Mouse (Mus musculus) left cerebral cortex, postnatal 36 days (tissue): ENCODE measurements around the gene Tuba1c. TPM values are rescaled to one million over a fixed set of nuclear protein-coding genes. Genes with fewer than 3 reads are reported as not detected.
"Not testable (repeated sequence)": the region's sequence is repeated elsewhere in the genome, so short reads cannot be mapped to it uniquely, and the experiment has no call there.

Experiments
- DNase-seq, 2 experiments: peaks; one replicate each; pipeline ENCODE4 v3.0.0; 2021 to 2022; ENCODE audit warnings: low spot score in 2 of 2, mixed read lengths in 1 of 2
- intact Hi-C: fragments of 180-260 bp; cut with DNase I; formaldehyde crosslinking; loops from one replicate; pipeline ENCODE4 v1.15.1; 2025
- total RNA-seq, 2 experiments: library from RNA; stranded (reverse); gene quantifications; 2 replicates each; pipeline ENCODE4 v1.2.3; 2021

Gene Tuba1c
- total RNA-seq, 2 experiments from 2014 or later = 60.3 to 78.5 TPM

DNA sequence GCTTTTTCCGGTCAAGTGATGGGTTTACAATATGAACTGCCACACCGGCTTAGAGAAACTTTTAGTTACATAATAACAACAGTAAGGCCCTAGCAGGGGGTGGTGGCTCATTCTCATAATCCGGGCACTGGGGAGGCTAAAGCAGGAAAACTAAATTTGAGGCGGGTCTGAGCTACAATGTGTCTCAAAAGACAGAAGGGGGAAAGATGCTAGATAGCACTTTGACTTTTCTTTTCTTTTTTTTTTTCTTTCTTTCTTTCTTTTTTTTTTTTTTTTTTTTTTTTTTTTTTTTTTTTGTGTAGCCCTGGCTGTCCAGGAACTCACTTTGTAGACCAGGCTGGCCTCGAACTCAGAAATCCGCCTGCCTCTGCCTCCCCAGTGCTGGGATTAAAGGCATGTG is 16.0 kb downstream of the Tuba1c start:
- intact Hi-C loops = loop anchor here (5.0 kb wide), 1 partner anchor 42 kb away; the partner anchor contains the start of gene C1ql4
- DNase-seq = not testable (repeated sequence)

DNA sequence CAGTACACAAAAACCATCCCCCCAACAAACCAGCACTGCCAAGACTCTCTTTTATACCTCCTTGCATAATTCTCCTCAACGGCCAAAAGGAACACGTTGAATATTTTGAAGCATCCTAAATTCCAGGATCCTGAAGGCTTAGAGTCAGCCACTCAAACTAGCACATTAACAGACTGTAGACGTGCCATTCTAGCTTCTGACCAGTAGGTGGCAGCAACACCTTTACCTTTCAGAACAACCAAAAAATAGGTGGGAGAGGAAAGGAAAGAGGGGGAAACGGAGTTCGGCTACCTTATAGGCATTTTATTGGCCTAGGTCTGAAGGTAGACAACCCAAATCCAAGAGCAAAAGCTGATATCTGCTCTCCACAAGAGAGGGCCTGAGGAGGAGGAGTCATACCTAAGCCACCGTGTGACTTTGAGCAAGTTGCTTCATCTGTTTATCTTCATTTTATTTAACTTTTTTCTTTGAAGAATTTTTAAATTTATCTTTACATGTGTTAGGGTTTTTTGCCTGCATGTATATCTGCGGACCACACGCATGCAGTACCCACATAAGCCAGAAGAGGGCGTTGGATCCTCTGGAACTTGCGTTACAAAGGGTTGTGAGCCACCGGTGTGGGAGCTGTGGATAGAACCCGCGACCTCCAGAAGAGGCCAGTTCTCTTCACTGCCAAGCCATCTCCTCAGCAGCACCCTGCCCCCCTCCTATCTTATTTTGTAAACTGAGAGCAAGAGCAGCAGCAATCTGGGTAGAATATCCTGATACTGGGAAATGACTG is 20.0 kb downstream of the Tuba1c start:
- intact Hi-C loops = loop anchor here (5.0 kb wide), 1 partner anchor 38 kb away; the partner anchor contains the start of gene C1ql4
- peak in 1 of 2 experiments; percentile 47 for DNase-seq

DNA sequence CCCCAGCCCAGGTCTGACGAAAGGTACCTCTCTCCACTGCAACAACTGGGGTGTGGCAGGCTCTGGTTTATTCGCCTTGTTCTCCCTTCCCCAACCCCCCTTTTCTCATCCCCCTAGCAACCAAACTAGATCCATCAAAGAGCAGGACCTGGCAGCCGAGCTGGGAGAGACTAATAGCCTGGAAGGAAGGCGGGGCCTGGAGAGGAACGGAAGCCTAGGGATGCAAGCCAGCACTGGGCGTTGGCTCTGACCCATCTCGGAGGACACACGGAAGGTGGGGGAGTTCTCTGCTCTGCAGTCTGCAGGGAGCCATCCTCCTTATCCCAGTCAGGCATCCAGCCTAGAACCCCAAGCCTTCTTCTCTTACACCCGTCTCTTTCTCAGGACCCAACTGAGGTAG is 23.7 kb downstream of the Tuba1c start:
- no peak for DNase-seq
- intact Hi-C loops = no loop called here

DNA sequence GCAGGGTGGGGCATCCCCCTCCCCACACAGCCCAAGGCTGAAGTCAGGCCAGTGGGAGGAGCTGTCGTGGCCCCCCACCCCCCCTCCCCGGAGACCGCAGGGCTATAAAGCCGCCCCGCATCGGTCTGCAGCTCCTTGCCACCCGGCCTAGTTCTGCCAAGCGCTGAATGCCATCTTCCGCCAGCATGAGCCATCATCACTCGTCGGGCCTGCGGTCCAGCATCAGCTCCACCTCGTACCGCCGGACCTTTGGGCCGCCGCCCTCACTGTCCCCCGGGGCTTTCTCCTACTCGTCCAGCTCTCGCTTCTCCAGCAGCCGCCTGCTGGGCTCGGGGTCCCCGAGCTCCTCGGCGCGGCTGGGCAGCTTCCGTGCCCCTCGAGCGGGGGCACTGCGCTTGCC is 25.3 kb downstream of the Tuba1c start, which contains the start of gene Prph:
Gene Prph, plus strand, starts transcription at position 135 of the 400 bp plus-strand sequence.
- DNase-seq = no peak

DNA sequence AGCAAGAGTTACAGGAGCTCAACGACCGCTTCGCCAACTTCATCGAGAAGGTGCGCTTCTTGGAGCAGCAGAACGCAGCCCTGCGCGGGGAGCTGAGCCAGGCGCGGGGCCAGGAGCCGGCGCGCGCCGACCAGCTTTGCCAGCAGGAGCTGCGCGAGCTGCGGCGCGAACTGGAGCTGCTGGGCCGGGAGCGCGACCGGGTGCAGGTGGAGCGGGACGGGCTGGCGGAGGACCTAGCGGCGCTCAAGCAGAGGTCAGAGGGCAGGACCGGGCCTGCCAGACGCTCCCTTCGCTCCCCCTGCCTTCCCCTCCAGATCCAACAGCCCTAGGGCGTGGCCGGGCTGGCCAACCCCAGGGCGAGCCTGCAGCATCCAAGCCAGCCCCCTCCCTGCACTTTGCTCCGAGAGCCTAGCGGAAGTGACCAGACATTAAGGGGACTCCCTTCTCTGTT is 25.8 kb downstream of the Tuba1c start:
- peak in 1 of 2 experiments; percentile 43 for DNase-seq
- intact Hi-C loops = no loop called here

More for the DNA sequence above, 25.3 kb downstream of the Tuba1c start, which contains the start of gene Prph:
- intact Hi-C loops = no loop called here

DNA sequence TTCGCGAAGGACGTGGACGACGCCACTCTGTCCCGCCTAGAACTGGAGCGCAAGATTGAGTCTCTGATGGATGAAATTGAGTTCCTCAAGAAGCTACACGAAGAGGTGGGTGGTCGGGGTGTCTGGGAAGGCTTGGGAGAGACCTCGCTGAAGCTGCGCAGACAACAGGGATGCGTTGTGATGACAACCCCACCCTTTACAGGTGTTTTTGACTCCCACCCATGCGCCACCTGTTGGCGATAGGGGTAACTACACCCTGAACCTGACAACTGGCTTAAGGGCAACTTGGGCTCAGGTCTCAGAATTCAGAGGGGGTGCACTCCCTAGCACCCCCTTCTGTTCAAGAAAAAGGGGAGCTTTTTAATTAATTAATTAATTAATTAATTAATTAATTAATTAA is 26.6 kb downstream of the Tuba1c start:
- intact Hi-C loops = no loop called here
- DNase-seq = no peak

DNA sequence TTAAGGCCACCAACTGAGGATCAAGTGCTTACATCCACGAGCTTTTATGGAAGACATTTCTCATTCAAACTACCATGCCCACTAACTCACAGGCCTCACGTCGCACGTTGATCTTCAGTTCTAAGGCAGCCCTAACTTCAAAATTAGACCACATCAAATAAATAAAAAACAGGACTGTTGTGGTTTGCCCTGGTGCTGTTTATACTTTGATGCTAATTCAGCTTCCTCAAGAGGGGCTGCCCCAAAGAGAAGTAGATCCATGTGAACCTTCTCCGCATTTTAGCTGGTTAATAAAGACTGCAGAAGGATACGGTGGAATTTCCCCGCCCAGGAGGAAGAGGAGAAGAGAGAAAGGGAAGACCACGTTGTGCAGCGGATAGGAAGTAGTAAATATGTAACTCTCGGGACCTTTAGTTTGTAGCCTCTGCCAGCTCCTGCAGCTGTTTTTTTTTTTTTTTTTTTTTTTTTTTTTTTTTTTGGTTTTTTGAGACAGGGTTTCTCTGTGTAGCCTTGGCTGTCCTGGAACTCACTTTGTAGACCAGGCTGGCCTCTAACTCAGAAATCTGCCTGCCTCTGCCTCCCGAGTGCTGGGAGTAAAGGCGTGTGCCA is 36.0 kb downstream of the Tuba1c start:
- intact Hi-C loops = no loop called here
- DNase-seq = no peak

DNA sequence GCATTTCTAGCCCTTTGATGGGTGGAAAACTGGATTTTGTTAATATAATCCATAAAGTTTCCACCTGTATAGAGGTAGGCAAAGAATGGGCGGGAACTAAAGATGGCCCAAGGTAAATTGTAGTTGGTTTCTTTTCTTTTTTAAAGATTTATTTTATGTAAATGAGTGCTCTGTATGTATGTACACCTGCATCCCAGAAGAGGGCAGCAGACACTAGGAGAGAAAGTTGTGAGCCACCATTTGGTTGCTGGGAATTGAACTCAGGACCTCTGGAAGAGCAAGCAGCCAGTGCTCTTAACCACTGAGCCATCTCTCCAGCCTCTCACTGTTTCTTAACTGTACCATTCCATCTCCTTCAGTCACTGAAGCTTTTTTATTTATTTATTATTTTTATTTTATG is 42.3 kb downstream of the Tuba1c start:
- intact Hi-C loops = no loop called here
- DNase-seq = no peak

DNA sequence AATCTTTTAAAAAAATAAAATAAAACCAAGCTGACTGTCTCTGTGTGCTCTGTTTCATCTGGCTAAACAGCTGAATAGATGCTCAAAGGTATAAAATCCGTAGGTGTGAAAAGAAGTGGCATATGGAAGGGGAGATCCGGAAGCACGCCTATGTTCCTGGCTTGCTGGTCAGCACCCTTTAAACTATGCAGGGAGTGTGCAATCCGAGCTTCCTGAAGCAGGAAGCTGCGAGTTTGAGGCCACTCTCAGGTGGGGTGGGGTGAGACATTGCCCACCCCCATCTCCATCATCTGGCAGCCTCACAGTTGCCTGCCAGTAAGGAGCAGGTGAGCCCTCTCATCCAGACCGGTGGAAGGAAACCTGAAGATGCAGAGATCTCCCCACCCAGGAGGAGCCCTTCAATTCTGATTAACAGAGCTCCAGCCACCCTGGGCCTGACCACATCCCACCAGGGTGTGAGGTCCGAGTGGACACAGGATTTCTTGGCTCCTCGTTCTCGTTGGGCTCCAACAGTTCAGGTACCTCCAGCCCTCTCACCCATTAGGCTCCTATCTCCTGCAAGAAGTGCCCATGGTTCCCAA is 44.4 kb downstream of the Tuba1c start, which contains the start of gene Troap:
Gene Troap, plus strand, starts transcription at position 557 of the 581 bp plus-strand sequence.
- no peak for DNase-seq
- intact Hi-C loops = no loop called here

DNA sequence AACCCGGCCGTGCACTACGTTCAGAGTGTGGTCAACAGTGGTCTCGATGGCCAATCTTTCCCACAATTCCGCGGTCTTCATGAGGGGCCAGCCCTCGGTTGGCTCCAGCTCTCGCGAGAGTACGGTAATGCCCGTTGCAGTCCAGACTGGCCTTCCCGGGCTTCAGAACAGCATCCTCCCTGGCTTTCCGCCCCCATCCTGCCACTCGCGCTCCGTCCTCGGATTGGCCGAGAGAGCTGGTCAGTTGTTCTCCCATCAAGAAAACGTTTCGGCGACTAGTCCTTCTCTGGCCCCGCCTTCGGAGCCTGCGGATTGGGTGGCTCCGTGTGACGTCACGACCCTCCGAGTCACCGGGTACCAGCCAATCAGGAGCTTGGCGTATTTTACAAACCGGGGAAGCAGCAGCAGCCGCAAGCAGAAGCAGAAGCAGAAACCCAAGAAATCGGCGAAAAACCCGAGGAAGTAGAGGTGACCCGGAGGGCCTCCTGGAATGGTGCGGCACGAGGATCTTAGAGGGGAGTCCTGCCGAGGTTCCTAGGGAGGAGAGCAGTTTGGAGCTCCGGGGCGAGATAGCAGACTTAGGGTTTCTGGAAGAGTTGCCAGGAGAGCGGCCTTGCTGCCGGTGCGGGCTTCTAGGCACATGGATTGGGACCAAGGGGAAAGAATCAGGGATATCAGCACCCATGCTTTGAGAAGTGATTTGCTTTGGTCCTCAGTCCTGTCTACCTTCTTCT is 45.1 kb downstream of the Tuba1c start:
- DNase-seq = peak; percentile 97 to 98
- intact Hi-C loops = no loop called here

DNA sequence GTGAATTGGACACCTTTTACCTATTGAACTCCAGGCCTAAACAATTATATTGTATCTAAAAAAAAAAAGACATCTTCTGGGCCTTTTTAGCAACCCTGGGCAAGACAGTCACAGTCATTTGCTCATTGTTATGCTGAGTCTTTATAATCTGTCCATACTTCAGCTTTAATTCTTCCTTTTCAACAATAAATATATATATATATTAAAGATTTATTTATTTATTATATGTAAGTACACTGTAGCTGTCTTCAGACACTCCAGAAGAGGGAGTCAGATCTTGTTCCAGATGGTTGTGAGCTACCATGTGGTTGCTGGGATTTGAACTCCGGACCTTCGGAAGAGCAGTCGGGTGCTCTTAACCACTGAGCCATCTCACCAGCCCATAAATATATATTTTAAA is 46.3 kb downstream of the Tuba1c start:
- intact Hi-C loops, DNase-seq: not testable (repeated sequence)

DNA sequence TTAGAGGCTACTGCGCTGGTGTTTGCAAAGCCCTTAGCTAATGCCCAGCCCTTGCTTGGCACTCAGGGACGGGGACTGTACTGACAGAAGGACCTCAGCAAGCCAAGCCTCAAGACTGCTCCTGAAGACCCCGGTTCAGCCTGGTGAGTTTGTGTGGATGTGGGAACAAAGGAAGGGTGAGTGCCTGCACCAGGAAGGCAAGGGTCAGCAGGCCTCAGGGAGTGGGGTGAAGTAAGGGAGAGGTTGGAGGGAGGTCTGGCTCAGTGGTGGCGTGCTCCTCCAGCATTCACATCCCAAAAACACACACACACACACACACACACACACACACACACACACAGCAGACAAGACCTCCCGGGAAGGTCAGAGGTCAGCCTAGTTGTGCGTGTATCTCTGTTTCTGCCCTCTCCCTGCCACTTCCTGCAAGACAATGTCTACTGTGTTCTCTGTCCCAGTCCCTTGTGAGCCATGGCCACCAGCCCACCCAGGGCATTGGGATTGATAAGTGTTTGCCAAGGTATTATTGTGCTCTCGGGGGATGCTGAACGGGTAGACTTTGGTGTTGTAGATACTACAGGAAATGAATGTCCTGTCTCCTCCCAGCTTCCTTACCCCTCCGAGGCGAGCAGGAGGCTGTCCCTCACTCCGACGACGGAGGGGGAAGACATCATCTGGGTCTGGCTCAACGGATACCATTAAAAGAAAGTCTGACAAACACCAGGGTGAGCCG is 48.7 kb downstream of the Tuba1c start:
- no peak for DNase-seq
- intact Hi-C loops = no loop called here

DNA sequence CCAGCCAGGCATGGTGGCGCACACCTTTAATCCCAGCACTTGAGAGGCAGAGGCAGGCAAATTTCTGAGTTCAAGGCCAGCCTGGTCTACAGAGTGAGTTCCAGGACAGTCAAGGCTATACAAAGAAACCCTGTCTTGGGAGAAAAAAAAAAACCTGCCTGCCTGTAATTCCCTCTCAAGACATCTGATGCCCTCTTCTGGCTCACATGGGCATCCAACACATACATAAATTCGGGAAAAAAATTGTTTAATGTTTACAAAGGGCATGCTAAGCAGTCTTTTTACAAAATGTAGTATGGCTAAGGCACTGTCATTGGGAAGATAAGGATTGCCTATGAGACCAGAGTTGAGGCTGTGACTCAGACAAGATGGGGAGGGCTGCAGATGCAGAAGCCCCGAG is 50.1 kb downstream of the Tuba1c start:
- no peak for DNase-seq
- intact Hi-C loops = loop anchor here (5.0 to 10.0 kb wide), 2 partner anchors 117 to 185 kb away; no protein-coding TSS in a partner anchor

DNA sequence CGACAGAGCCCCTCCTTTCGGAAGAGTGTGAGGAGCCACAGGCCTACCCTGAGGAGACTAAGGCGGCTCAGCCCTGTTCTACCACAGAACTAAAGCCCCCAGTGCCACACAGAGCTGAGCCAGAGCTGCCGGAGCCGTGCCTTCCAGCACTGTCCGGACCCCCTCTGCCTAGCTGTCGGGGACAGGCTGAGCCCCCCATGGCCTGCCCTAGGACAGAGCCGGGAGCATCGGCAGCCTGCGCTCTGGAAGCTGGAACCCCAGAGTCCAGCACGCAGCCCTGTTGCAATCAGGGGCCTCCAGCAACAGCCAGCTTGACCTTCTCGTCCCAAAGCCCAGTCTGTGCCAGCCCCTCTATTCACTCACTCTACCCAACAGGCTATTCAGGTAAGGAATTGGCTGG is 52.6 kb downstream of the Tuba1c start:
- DNase-seq = no peak
- intact Hi-C loops = loop anchor here (5.0 to 10.0 kb wide), 2 partner anchors 115 to 182 kb away; no protein-coding TSS in a partner anchor

DNA sequence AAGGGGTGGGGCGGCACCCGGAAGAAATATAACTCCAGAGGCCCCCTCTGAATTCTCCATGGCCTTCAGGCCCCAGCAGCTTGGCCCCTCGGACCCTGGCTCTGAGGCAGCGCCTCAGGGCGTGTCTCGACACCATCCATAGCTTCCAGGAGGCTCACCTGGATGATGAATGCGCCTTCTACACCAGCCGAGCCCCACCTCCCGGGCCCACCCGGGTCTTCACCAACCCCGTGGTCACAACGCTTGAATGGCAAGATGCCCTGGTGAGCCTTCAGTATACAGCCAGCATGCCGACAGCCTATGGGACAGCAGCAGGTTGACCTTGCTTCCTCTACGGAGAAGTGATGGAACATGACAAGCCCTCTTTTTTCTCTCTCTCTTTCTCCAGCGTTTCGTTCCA is 53.1 kb downstream of the Tuba1c start:
- DNase-seq = no peak
- intact Hi-C loops = loop anchor here (5.0 to 10.0 kb wide), 2 partner anchors 114 to 182 kb away; no protein-coding TSS in a partner anchor

DNA sequence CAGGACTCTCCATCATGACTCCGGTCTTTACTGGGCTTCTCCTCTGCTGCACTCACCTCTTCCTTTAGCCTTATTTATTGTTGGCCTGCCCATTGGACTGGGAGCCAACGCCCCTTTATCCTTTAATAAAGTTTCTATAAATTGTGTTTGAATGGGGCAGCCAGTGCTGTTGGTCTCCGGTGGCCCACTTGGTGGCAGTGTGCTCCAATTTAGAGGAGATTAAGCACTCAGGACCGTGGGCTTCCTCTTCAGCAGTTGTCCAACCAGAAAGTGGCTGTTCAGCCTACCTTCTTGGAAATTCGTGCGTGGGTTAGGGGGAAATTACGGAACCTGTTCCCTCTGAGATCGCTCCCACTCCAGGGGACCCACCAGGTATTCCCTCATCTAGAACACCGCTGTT is 53.6 kb downstream of the Tuba1c start:
- peak in 1 of 2 experiments; percentile 32 for DNase-seq
- intact Hi-C loops = loop anchor here (5.0 to 10.0 kb wide), 2 partner anchors 114 to 182 kb away; no protein-coding TSS in a partner anchor

DNA sequence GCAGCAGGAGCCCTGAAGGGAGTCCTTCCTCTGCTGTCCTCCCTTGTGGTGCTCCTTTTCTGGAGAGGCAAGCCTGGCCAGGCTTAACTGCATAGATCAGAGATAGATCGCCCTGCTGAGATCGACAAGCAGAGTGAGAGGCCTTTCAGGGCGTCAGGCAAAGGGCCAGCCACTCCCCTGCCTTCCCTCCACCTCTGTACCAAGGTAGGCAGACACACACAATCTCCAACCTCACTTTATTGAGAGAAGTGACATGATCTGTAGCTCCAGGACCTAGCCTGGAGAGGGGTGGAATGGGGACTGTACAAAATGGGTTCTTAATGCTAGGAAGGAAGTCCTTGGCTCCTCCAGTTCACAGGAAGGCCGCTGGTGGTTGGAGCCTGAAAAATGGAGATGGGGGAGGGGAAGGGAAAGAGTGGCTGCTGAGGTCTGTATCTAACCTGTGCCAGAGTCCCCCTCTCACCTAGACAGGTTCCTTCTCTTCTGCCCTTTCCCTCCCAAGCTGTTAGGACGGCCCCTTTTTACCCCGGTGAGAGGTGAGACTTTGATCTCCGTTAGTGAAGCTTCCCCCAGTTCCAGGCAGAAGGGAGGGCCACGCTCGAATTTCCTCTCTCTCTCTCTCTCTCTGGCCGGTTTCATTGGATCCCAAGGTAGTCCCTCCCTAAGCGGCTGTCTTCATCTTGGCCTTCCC is 54.3 kb downstream of the Tuba1c start:
- intact Hi-C loops = loop anchor here (5.0 to 10.0 kb wide), 2 partner anchors 113 to 181 kb away; no protein-coding TSS in a partner anchor
- no peak for DNase-seq

DNA sequence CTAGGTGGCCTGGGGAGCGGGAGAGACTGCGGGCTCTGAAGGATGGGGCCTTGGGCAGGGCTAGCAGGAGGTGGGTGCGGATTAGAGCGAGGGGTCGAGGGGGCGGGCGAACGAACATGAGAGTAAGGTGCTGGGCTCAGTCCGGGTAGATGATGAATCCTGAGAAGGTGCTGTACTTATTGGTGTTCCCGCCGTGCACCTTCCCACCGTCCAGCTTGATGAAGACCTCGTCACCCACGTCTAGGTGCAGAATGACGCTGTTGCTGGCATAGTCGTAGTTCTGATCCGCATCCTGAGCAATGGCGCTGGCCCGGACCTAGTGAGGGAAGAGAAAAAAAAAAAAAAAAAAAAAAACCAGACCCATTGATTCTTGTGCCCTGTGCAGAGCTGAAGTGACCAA is 54.9 kb downstream of the Tuba1c start:
- no peak for DNase-seq
- intact Hi-C loops = loop anchor here (5.0 to 10.0 kb wide), 3 partner anchors 37 to 180 kb away; no protein-coding TSS in a partner anchor
